In the genomic region with DNA sequence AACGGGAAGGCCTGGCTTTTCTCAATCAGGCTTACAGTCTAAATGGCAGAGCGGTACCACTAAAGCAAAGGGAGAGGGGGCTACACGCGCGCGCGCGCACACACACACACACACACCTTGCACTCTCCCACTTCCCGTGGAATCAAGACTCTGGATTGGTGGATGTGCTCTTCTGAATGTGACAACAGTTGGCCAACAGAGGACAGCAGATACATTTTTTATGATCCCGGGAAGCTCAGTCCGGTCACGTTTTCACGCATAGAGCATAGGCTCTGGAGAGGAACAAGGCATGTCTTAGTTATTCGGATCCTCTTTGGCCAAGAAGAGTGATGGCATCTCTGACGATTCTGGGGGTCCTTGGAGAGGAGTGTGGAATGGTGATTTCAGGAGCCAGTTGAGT, we compare ENCODE assay signal across 8 mouse cellular contexts.
DNase-seq lines count a peak whose midpoint lies in the region; ATAC-seq lines count a peak whose summit lies in the region.

No protein-coding gene starts in this region.

- no peak overlapping the region for H3K27ac ChIP-seq in forebrain, embryonic 11.5 days (ENCODE audit: low read depth, low read length)
- H3K27ac ChIP-seq in hindbrain, embryonic 16.5 days (ENCODE audit: low read depth, low read length) = no peak overlapping the region
- H3K27ac ChIP-seq in midbrain, embryonic 11.5 days (ENCODE audit: low read depth, low read length) = no peak overlapping the region

- ATAC-seq in forebrain, embryonic 11.5 days (replicated peaks; ENCODE audit: low FRiP score) = no peak
- ATAC-seq in hindbrain, embryonic 16.5 days = peak; percentile 63
- ATAC-seq in midbrain, embryonic 11.5 days (ENCODE audit: low FRiP score) = no peak
- ATAC-seq in monocyte, adult 5-6 weeks (replicated peaks; ENCODE audit: insufficient number of reproducible peaks, low FRiP score, low TSS enrichment, poor library complexity, severe bottlenecking) = no peak

- H3K27me3 ChIP-seq in forebrain, embryonic 11.5 days (ENCODE audit: control insufficient read depth, insufficient read depth, low read length) = peaks cover 37% of the 10 kb centered on the region
- peaks cover 3% of the 10 kb centered on the region for H3K27me3 ChIP-seq in hindbrain, embryonic 16.5 days (replicated peaks; ENCODE audit: control insufficient read depth, insufficient read depth, low read length)
- H3K27me3 ChIP-seq in midbrain, embryonic 11.5 days (ENCODE audit: control insufficient read depth, insufficient read depth, low read length) = peaks cover 31% of the 10 kb centered on the region

- peak overlapping the region; percentile 68; the same call in 1 of the 2 replicates for H3K4me3 ChIP-seq in forebrain, embryonic 11.5 days (ENCODE audit: low read depth, low read length)
- H3K4me3 ChIP-seq in hindbrain, embryonic 16.5 days (ENCODE audit: low read length) = peak overlapping the region; percentile 75
- peak overlapping the region; percentile 52 for H3K4me3 ChIP-seq in midbrain, embryonic 11.5 days (ENCODE audit: low read depth, low read length)

- no peak overlapping the region for H3K9ac ChIP-seq in forebrain, embryonic 11.5 days (ENCODE audit: low read length)
- H3K9ac ChIP-seq in hindbrain, embryonic 16.5 days (ENCODE audit: low read depth, low read length) = peak overlapping the region; percentile 86; the same call in 1 of the 2 replicates
- H3K9ac ChIP-seq in midbrain, embryonic 11.5 days (ENCODE audit: low read length) = no peak overlapping the region; the same call in 1 of the 2 replicates

- H3K9me3 ChIP-seq in forebrain, embryonic 11.5 days (ENCODE audit: control insufficient read depth, low read length) = no peaks in the 10 kb centered on the region
- H3K9me3 ChIP-seq in hindbrain, embryonic 16.5 days (ENCODE audit: control insufficient read depth, low read length) = no peaks in the 10 kb centered on the region
- H3K9me3 ChIP-seq in midbrain, embryonic 11.5 days (ENCODE audit: control insufficient read depth, low read length) = no peaks in the 10 kb centered on the region

- H3K4me2 ChIP-seq in forebrain, embryonic 11.5 days (ENCODE audit: low read depth, low read length, severe bottlenecking) = peak overlapping the region; percentile 100; the same call in 1 of the 2 replicates
- H3K4me2 ChIP-seq in hindbrain, embryonic 16.5 days (ENCODE audit: low read length) = peak overlapping the region; percentile 98
- peak overlapping the region; percentile 100 for H3K4me2 ChIP-seq in midbrain, embryonic 11.5 days

- peaks cover 14% of the 10 kb centered on the region; the same call in 1 of the 2 replicates for H3K4me1 ChIP-seq in forebrain, embryonic 11.5 days (replicated peaks; ENCODE audit: control insufficient read depth, insufficient read depth, low read length)
- peaks cover 15% of the 10 kb centered on the region for H3K4me1 ChIP-seq in hindbrain, embryonic 16.5 days (ENCODE audit: control insufficient read depth, insufficient read depth, low read depth, low read length)
- peaks cover 34% of the 10 kb centered on the region for H3K4me1 ChIP-seq in midbrain, embryonic 11.5 days (ENCODE audit: control insufficient read depth, insufficient read depth, low read length)

- DNase-seq in cerebellum, adult 9-10 months = peak; percentile 39
- DNase-seq in cerebellum, adult 11-12 months = no peak
- DNase-seq in 3T3-L1 (ENCODE audit: low read depth, low spot score) = peak; percentile 70
- DNase-seq in forebrain, embryonic 11.5 days (ENCODE audit: low spot score) = no peak
- peak; percentile 90 for DNase-seq in midbrain, embryonic 11.5 days (ENCODE audit: low spot score, missing footprints)
- no peak for DNase-seq in spleen, adult 12 weeks (ENCODE audit: low spot score)

- 18% methylated on average over 15 of the region's 15 CpGs for WGBS in forebrain, embryonic 11.5 days
- WGBS in hindbrain, embryonic 16.5 days = 19% methylated on average over 15 of the region's 15 CpGs
- 20% methylated on average over 15 of the region's 15 CpGs for WGBS in midbrain, embryonic 11.5 days

- no peaks in the 10 kb centered on the region for H3K36me3 ChIP-seq in forebrain, embryonic 11.5 days (ENCODE audit: control insufficient read depth, insufficient read depth, low read length)
- no peaks in the 10 kb centered on the region for H3K36me3 ChIP-seq in hindbrain, embryonic 16.5 days (ENCODE audit: control insufficient read depth, insufficient read depth, low read length)
- H3K36me3 ChIP-seq in midbrain, embryonic 11.5 days (ENCODE audit: control insufficient read depth, insufficient read depth, low read length) = no peaks in the 10 kb centered on the region

Comparison
In these comparisons a context has a peak if more than half of its experiments do, and no peak if none do; other contexts are left out.
1. DNase-seq: peak in cerebellum, adult 9-10 months (single experiment), 3T3-L1 (single experiment) and midbrain, embryonic 11.5 days (single experiment); none in cerebellum, adult 11-12 months (single experiment), forebrain, embryonic 11.5 days (single experiment) and spleen, adult 12 weeks (single experiment).
2. Peak in every context shown above with its lines, with median percentiles within 50 percentile points of each other: H3K4me2 ChIP-seq and H3K4me3 ChIP-seq.